Mouse (Mus musculus) ZHBTc4 (cell line): ENCODE results near the gene Ezh1.

Experiments
- DNase-seq: peaks from one replicate; pipeline ENCODE4 v3.0.0-alpha.2; 2011; ENCODE audit warnings: low read depth, low spot score

The Ezh1 gene

GRCm38 (mm10) chr11:101180846-101181740 is 45.2 kb downstream of the Ezh1 start:
- DNase-seq: peak; percentile 82

GRCm38 (mm10) chr11:101180261-101180660 is 46.0 kb downstream of the Ezh1 start:
- no peak for DNase-seq

GRCm38 (mm10) chr11:101179306-101179705 is 47.0 kb downstream of the Ezh1 start:
- no peak for DNase-seq

- peak; percentile 32 for DNase-seq
Observed at GRCm38 (mm10) chr11:101178061-101179058, 47.9 kb downstream of the Ezh1 start.

- DNase-seq: peak; percentile 59
Observed at GRCm38 (mm10) chr11:101176933-101177773, 49.1 kb downstream of the Ezh1 start.

GRCm38 (mm10) chr11:101176117-101176691 is 50.1 kb downstream of the Ezh1 start:
- DNase-seq: peak; percentile 58

- DNase-seq: no peak
Observed at GRCm38 (mm10) chr11:101175636-101176116, 50.6 kb downstream of the Ezh1 start.

GRCm38 (mm10) chr11:101174851-101175628 is 51.2 kb downstream of the Ezh1 start, which contains the start of gene Ccr10:
TSS of gene Ccr10 (minus strand) at chr11:101175443.
- DNase-seq: no peak

GRCm38 (mm10) chr11:101174389-101174745 is 51.9 kb downstream of the Ezh1 start:
- no peak for DNase-seq

- DNase-seq: peak; percentile 93
Observed at GRCm38 (mm10) chr11:101173631-101174388, 52.5 kb downstream of the Ezh1 start.

GRCm38 (mm10) chr11:101173112-101173511 is 53.2 kb downstream of the Ezh1 start:
- DNase-seq: peak; percentile 23

GRCm38 (mm10) chr11:101172434-101172815 is 53.8 kb downstream of the Ezh1 start:
- no peak for DNase-seq

- DNase-seq: peak; percentile 85
Observed at GRCm38 (mm10) chr11:101171721-101172433, 54.4 kb downstream of the Ezh1 start.

GRCm38 (mm10) chr11:101170811-101171610 is 55.3 kb downstream of the Ezh1 start, which contains the start of gene Plekhh3:
TSS of gene Plekhh3 (minus strand) at chr11:101171351.
- DNase-seq: peak; percentile 98

- peak; percentile 67 for DNase-seq
Observed at GRCm38 (mm10) chr11:101170354-101170810, 55.9 kb downstream of the Ezh1 start, which contains the start of gene Cntnap1. TSS of gene Cntnap1 (plus strand) at chr11:101170523.

- no peak for DNase-seq
Observed at GRCm38 (mm10) chr11:101169301-101170107, 56.8 kb downstream of the Ezh1 start.
